ENCODE assay signal across 8 mouse cellular contexts in the genomic region with DNA sequence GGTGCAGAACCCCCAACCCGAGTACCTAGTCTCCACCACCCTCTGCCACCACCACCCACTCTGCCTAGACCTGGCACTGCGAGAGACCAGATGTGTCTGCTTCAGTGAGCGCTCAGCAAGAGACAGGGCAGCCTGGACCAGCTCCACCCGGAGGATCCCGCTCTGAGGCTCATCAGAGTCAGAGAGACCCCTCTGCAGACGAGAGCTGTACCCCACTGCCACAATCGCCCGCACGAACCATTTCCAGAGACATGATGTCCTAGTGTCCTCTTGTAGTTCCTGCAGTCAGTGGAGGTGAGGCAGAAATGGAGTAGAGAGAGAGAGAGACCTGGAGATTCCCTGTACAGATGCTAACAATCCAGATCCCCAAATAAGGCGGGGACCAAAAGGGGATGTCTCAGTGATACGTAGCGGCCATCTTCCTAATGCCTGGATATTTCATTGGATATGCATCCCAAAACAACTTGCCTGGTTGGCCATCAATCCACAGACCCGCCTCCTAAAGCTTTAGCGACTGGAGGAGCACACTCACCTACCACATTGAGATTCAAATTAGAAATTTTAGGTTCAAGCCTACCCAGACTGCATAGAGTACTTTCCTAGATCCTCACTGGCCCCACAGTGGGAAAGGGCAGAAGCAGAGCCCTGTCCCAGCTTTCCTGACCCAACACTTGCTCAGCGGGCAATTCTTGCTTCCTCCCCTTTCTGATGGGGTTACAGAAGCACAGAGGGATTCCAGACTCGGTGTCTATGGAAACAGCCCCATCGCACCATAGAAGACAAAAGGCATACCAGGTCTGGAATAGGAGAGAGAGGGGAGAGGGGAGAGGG. TPM values are rescaled to one million over a fixed set of nuclear protein-coding genes. Genes with fewer than 3 reads are reported as not detected.
DNase-seq lines count a peak whose midpoint lies in the region; ATAC-seq and TF ChIP-seq lines count a peak whose summit lies in the region.

A gene (minus strand): TSS at position 388 of the 831 bp plus-strand sequence.

- 1% methylated on average over 17 of the region's 17 CpGs for WGBS in lung, embryonic 16.5 days
- WGBS in liver, postnatal 0 days (ENCODE audit: insufficient replicate concordance): 5% methylated on average over 17 of the region's 17 CpGs
- WGBS in stomach, embryonic 14.5 days: under 1% methylated on average over 17 of the region's 17 CpGs

- H3K36me3 ChIP-seq in lung, embryonic 16.5 days (ENCODE audit: control insufficient read depth, insufficient read depth, low read length): no peaks in the 10 kb centered on the region
- H3K36me3 ChIP-seq in liver, postnatal 0 days (replicated peaks; ENCODE audit: insufficient read depth, low read length): no peaks in the 10 kb centered on the region
- H3K36me3 ChIP-seq in stomach, embryonic 14.5 days (ENCODE audit: control insufficient read depth, insufficient read depth, low read length): no peaks in the 10 kb centered on the region

- H3K27ac ChIP-seq in lung, embryonic 16.5 days (ENCODE audit: low read length): no peak within 1 kb of the TSS
- H3K27ac ChIP-seq in layer of hippocampus, adult 2 months: peak within 1 kb of the TSS; percentile 80
- no peak within 1 kb of the TSS for H3K27ac ChIP-seq in liver, postnatal 0 days (ENCODE audit: low read depth)
- peak within 1 kb of the TSS; percentile 29; the same call in 1 of the 2 replicates for H3K27ac ChIP-seq in stomach, embryonic 14.5 days (ENCODE audit: low read length)

- peak within 1 kb of the TSS; percentile 61 for H3K9ac ChIP-seq in lung, embryonic 16.5 days (ENCODE audit: low read length)
- no peak within 1 kb of the TSS for H3K9ac ChIP-seq in liver, postnatal 0 days (replicated peaks)
- H3K9ac ChIP-seq in stomach, embryonic 14.5 days (replicated peaks; ENCODE audit: low read depth, low read length): no peak within 1 kb of the TSS; the same call in 1 of the 2 replicates

- H3K27me3 ChIP-seq in lung, embryonic 16.5 days (ENCODE audit: control insufficient read depth, insufficient read depth, low read depth, low read length): no peaks in the 10 kb centered on the region
- no peaks in the 10 kb centered on the region for H3K27me3 ChIP-seq in liver, postnatal 0 days (ENCODE audit: insufficient read depth, low read length)
- H3K27me3 ChIP-seq in stomach, embryonic 14.5 days (ENCODE audit: control insufficient read depth, insufficient read depth, low read length): no peaks in the 10 kb centered on the region

- peak; percentile 14; the same call in 1 of the 2 replicates for TF ChIP-seq CTCF in layer of hippocampus, adult 2 months (conservative IDR thresholded peaks at IDR 0.05)
- no peak for TF ChIP-seq CTCF in liver, postnatal 0 days (IDR thresholded peaks at IDR 0.05; ENCODE audit: low read depth)

- DNase-seq in lung, postnatal 36 days: no peak
- DNase-seq in cerebellum, postnatal 4 days (ENCODE audit: low spot score in 2 of 2): peak; percentile 31 to 50
- peak; percentile 8 for DNase-seq in gastrocnemius, postnatal 14 days
- peak; percentile 51 to 77 for DNase-seq in layer of hippocampus, adult 2 months (ENCODE audit: low spot score in 2 of 2)
- no peak for DNase-seq in liver, postnatal 0 days
- DNase-seq in spleen, postnatal 10 days (ENCODE audit: low spot score in 2 of 2): no peak

- H3K9me3 ChIP-seq in lung, embryonic 16.5 days (ENCODE audit: control insufficient read depth, low read length): no peaks in the 10 kb centered on the region
- H3K9me3 ChIP-seq in liver, postnatal 0 days (ENCODE audit: low read length): no peaks in the 10 kb centered on the region
- H3K9me3 ChIP-seq in stomach, embryonic 14.5 days (ENCODE audit: control insufficient read depth, low read depth, low read length): no peaks in the 10 kb centered on the region

- ATAC-seq in lung, embryonic 16.5 days (ENCODE audit: low read depth): peak; percentile 92
- ATAC-seq in liver, postnatal 0 days: peak; percentile 27; the same call in 1 of the 2 replicates
- ATAC-seq in stomach, embryonic 14.5 days (ENCODE audit: insufficient number of reproducible peaks, insufficient read depth, low FRiP score, low read depth): peak; percentile 85

- peak within 1 kb of the TSS; percentile 52 for H3K4me3 ChIP-seq in lung, embryonic 16.5 days (ENCODE audit: low read length)
- H3K4me3 ChIP-seq in layer of hippocampus, adult 2 months: peak within 1 kb of the TSS; percentile 62
- H3K4me3 ChIP-seq in liver, postnatal 0 days (ENCODE audit: low read depth, low read length): 0 out of 2 replicates have a peak within 1 kb of the TSS, but pooled peaks have one; percentile 19
- peak within 1 kb of the TSS; percentile 40 for H3K4me3 ChIP-seq in stomach, embryonic 14.5 days (ENCODE audit: low read depth, low read length)

- peak within 1 kb of the TSS; percentile 61 for H3K4me2 ChIP-seq in lung, embryonic 16.5 days (ENCODE audit: low read depth, low read length)
- H3K4me2 ChIP-seq in liver, postnatal 0 days (ENCODE audit: low read depth, low read length): peak within 1 kb of the TSS; percentile 50
- H3K4me2 ChIP-seq in stomach, embryonic 14.5 days (replicated peaks; ENCODE audit: low read depth, low read length): peak within 1 kb of the TSS; percentile 60

- no peak for TF ChIP-seq EP300 in liver, postnatal 0 days (IDR thresholded peaks at IDR 0.05; ENCODE audit: low read depth)

- no peaks in the 10 kb centered on the region for H3K4me1 ChIP-seq in lung, embryonic 16.5 days (replicated peaks; ENCODE audit: control insufficient read depth, insufficient read depth, low read length)
- no peaks in the 10 kb centered on the region for H3K4me1 ChIP-seq in liver, postnatal 0 days (ENCODE audit: insufficient read depth)
- H3K4me1 ChIP-seq in stomach, embryonic 14.5 days (ENCODE audit: control insufficient read depth, insufficient read depth, low read length): no peaks in the 10 kb centered on the region

- intact Hi-C loops in gastrocnemius, postnatal 14 days (cut with DNase I; ENCODE audit: low total_unique reads): no loop called here

RNA-seq across cellular contexts. Expression of the gene that starts here (rescaled TPM):
- 2.4 and 2.5 TPM in 2 replicates for polyA plus RNA-seq in lung, embryonic 16.5 days (2015; fragmentation: Nextera tagmentation; extraction: Ambion mirVana)
- total RNA-seq in gastrocnemius, postnatal 14 days (2021): under 1 TPM; 0.18 to 0.33 TPM
- 1 to 10 TPM; 6.3 to 7.3 TPM for total RNA-seq in layer of hippocampus, adult 2 months (2021)
- polyA plus RNA-seq in liver, postnatal 0 days (2015; fragmentation: Nextera tagmentation; extraction: Ambion mirVana): 0.02 TPM in 1 of 2 replicates, not detected in the other
- 4.7 and 5.4 TPM in 2 replicates for polyA plus RNA-seq in stomach, embryonic 14.5 days (2014; fragmentation: Nextera tagmentation; extraction: Ambion mirVana)

Comparison
In these comparisons a context has a peak if more than half of its experiments do, and no peak if none do; other contexts are left out.
1. RNA of the gene that starts here (total RNA-seq): 6.3 to 7.3 TPM in layer of hippocampus, adult 2 months; 0.18 to 0.33 TPM in gastrocnemius, postnatal 14 days; every median in the first group is over 4 times any median in the second.
2. Peak in DNase-seq in gastrocnemius, postnatal 14 days; RNA of the gene not detected or under 1 TPM.
3. Peak in ATAC-seq, H3K4me3 ChIP-seq and H3K4me2 ChIP-seq in liver, postnatal 0 days; RNA of the gene not detected or under 1 TPM.
4. ATAC-seq: peak in every context shown above with its lines; median percentile 92 in lung, embryonic 16.5 days; 85 in stomach, embryonic 14.5 days; 27 in liver, postnatal 0 days.
5. H3K27ac ChIP-seq: peak in layer of hippocampus, adult 2 months (single experiment) and stomach, embryonic 14.5 days (single experiment); none in lung, embryonic 16.5 days (single experiment) and liver, postnatal 0 days (single experiment).
6. DNase-seq: peak in cerebellum, postnatal 4 days (2 of 2) and layer of hippocampus, adult 2 months (2 of 2); none in lung, postnatal 36 days (single experiment), liver, postnatal 0 days (single experiment) and spleen, postnatal 10 days (0 of 2).
7. Peak in every context shown above with its lines, with median percentiles within 50 percentile points of each other: H3K4me2 ChIP-seq and H3K4me3 ChIP-seq.